Mouse (Mus musculus) liver, postnatal 0 days (tissue): Measurements from ENCODE around the gene Tcf7l2. TPM values are rescaled to one million over a fixed set of nuclear protein-coding genes. Genes with fewer than 3 reads are reported as not detected.

Experiments
- ATAC-seq: fragments of 200-750 bp; cut with Nextera tagmentation; 2 replicates; pipeline ENCODE4 v1.8.0; 2017; ENCODE audit warnings: mild to moderate bottlenecking, moderate library complexity
- DNase-seq: peaks from one replicate; pipeline ENCODE4 v3.0.0-alpha.2; 2016
- H3K27ac ChIP-seq: fragments of 300-500 bp; sonication (generic); 2 replicates; pipeline ENCODE4 v1.5.1; 2014; ENCODE audit warnings: antibody characterized with exemption, moderate library complexity, mild to moderate bottlenecking, low read depth
- H3K27me3 ChIP-seq: fragments of 300-500 bp; sonication (generic); 2 replicates; pipeline ENCODE4 v1.6.1; 2014; ENCODE audit warnings: low read length, control low read depth, mixed read lengths; ENCODE audit not compliant: insufficient read depth
- H3K36me3 ChIP-seq: fragments of 300-500 bp; sonication (generic); replicated peaks from 2 replicates; pipeline ENCODE4 v1.6.1; 2014; ENCODE audit warnings: mild to moderate bottlenecking, control low read depth, low read length, moderate library complexity, mixed read lengths; ENCODE audit not compliant: insufficient read depth
- H3K4me1 ChIP-seq: fragments of 300-500 bp; sonication (generic); 2 replicates; pipeline ENCODE4 v1.6.1; 2014; ENCODE audit warnings: antibody characterized with exemption, mild to moderate bottlenecking, control low read depth; ENCODE audit not compliant: insufficient read depth
- H3K4me2 ChIP-seq: fragments of 300-500 bp; sonication (generic); 2 replicates; pipeline ENCODE4 v1.6.1; 2014; ENCODE audit warnings: low read depth, mild to moderate bottlenecking, low read length, moderate library complexity, mixed read lengths
- H3K4me3 ChIP-seq: fragments of 300-500 bp; sonication (generic); 2 replicates; pipeline ENCODE4 v1.5.1; 2014; ENCODE audit warnings: low read depth, low read length
- H3K9ac ChIP-seq: fragments of 300-500 bp; sonication (generic); replicated peaks from 2 replicates; pipeline ENCODE4 v1.6.1; 2014; ENCODE audit warnings: mild to moderate bottlenecking, moderate library complexity
- H3K9me3 ChIP-seq: fragments of 300-500 bp; sonication (generic); 2 replicates; pipeline ENCODE4 v1.6.1; 2016; ENCODE audit warnings: mild to moderate bottlenecking, control low read depth, low read length, mixed read lengths
- CTCF ChIP-seq: sonication (generic); IDR thresholded peaks from 2 replicates; pipeline ENCODE4 v1.5.1; 2016; ENCODE audit warnings: antibody characterized with exemption, low read depth
- EP300 ChIP-seq: IDR thresholded peaks from 2 replicates; pipeline ENCODE4 v1.6.1; 2016; ENCODE audit warnings: antibody characterized with exemption, low read depth, mild to moderate bottlenecking
- WGBS: fragments of 180-500 bp; shearing (Covaris S2); extraction: QIAGEN DNeasy Blood & Tissue Kit; methylation state at CpG from one replicate; pipeline ENCODE4 v1.1.7; 2014; ENCODE audit not compliant: insufficient replicate concordance; 5-methylcytosine and 5-hydroxymethylcytosine counted together
- polyA plus RNA-seq: library from polyadenylated mRNA; unstranded; fragments of >200 nt; fragmentation: Nextera tagmentation; extraction: Ambion mirVana; gene quantifications from 2 replicates; pipeline ENCODE4 v1.2.1, GENCODE M21; 2015

Tcf7l2 gene
- polyA plus RNA-seq, 1 experiment from 2014 or later, result 21.6 TPM

- H3K27ac ChIP-seq, result no peak overlapping the region
- no peak overlapping the region for H3K4me2 ChIP-seq
- no peak overlapping the region for H3K9ac ChIP-seq
- TF ChIP-seq CTCF, result no peak
- no peak for TF ChIP-seq EP300
- ATAC-seq, result no peak
- H3K9me3 ChIP-seq, result no peaks in the 10 kb centered on the region
- WGBS, result 67% methylated on average over 20 of the region's 20 CpGs
- no peak overlapping the region for H3K4me3 ChIP-seq
- H3K36me3 ChIP-seq, result no peaks in the 10 kb centered on the region
- H3K4me1 ChIP-seq, result 0 out of 2 replicates have a peak, but pooled peaks cover 6% of the 10 kb centered on the region
- DNase-seq, result no peak
- H3K27me3 ChIP-seq, result no peaks in the 10 kb centered on the region
Measured at GRCm38 (mm10) chr19:55719524-55720408, 21.9 kb upstream of the Tcf7l2 start.

GRCm38 (mm10) chr19:55720409-55721092, 21.1 kb upstream of the Tcf7l2 start:
- H3K27ac ChIP-seq, result no peak overlapping the region
- H3K27me3 ChIP-seq, result no peaks in the 10 kb centered on the region
- 70% methylated on average over 16 of the region's 16 CpGs for WGBS
- no peaks in the 10 kb centered on the region for H3K36me3 ChIP-seq
- H3K9ac ChIP-seq, result no peak overlapping the region
- DNase-seq, result no peak
- no peak overlapping the region for H3K4me2 ChIP-seq
- TF ChIP-seq EP300 (no peak), CTCF (no peak)
- H3K4me3 ChIP-seq, result no peak overlapping the region
- ATAC-seq, result no peak
- 0 out of 2 replicates have a peak, but pooled peaks cover 6% of the 10 kb centered on the region for H3K4me1 ChIP-seq
- H3K9me3 ChIP-seq, result no peaks in the 10 kb centered on the region

- DNase-seq, result no peak
- no peaks in the 10 kb centered on the region for H3K9me3 ChIP-seq
- H3K27me3 ChIP-seq, result no peaks in the 10 kb centered on the region
- H3K9ac ChIP-seq, result no peak overlapping the region
- WGBS, result 53% methylated on average over 6 of the region's 6 CpGs
- no peaks in the 10 kb centered on the region for H3K36me3 ChIP-seq
- no peak overlapping the region for H3K4me3 ChIP-seq
- no peak overlapping the region for H3K27ac ChIP-seq
- no peak overlapping the region for H3K4me2 ChIP-seq
- TF ChIP-seq EP300, result no peak
- no peak for TF ChIP-seq CTCF
- H3K4me1 ChIP-seq, result 0 out of 2 replicates have a peak, but pooled peaks cover 6% of the 10 kb centered on the region
- no peak for ATAC-seq
Measured at GRCm38 (mm10) chr19:55722376-55722775, 19.2 kb upstream of the Tcf7l2 start.

GRCm38 (mm10) chr19:55729376-55729775, 12.2 kb upstream of the Tcf7l2 start:
- Histone ChIP-seq H3K36me3 (no peaks in the 10 kb centered on the region), H3K4me1 (no peaks in the 10 kb centered on the region), H3K9ac (no peak overlapping the region), H3K9me3 (no peaks in the 10 kb centered on the region), H3K27ac (no peak overlapping the region), H3K4me2 (no peak overlapping the region), H3K27me3 (no peaks in the 10 kb centered on the region), H3K4me3 (no peak overlapping the region)
- no peak for TF ChIP-seq CTCF
- no peak for TF ChIP-seq EP300
- DNase-seq (no peak), ATAC-seq (no peak)
- WGBS, result 72% methylated on average over 8 of the region's 8 CpGs

GRCm38 (mm10) chr19:55732499-55732898, 9.1 kb upstream of the Tcf7l2 start:
- DNase-seq (no peak), ATAC-seq (no peak)
- Histone ChIP-seq H3K27ac (no peak overlapping the region), H3K4me1 (no peaks in the 10 kb centered on the region; the same call in 1 of the 2 replicates), H3K9me3 (no peaks in the 10 kb centered on the region), H3K27me3 (no peaks in the 10 kb centered on the region), H3K4me2 (no peak overlapping the region), H3K9ac (no peak overlapping the region), H3K4me3 (no peak overlapping the region), H3K36me3 (no peaks in the 10 kb centered on the region)
- 47% methylated on average over 6 of the region's 6 CpGs for WGBS
- TF ChIP-seq CTCF, result no peak
- no peak for TF ChIP-seq EP300

- whole genome bisulfite sequencing, result 30% methylated on average over 3 of the region's 3 CpGs
- no peaks in the 10 kb centered on the region for H3K27me3 ChIP-seq
- no peak for ATAC-seq
- H3K36me3 ChIP-seq, result no peaks in the 10 kb centered on the region
- H3K4me3 ChIP-seq, result no peak overlapping the region
- no peak overlapping the region for H3K4me2 ChIP-seq
- H3K4me1 ChIP-seq, result no peaks in the 10 kb centered on the region; the same call in 1 of the 2 replicates
- H3K27ac ChIP-seq, result no peak overlapping the region
- H3K9ac ChIP-seq, result no peak overlapping the region
- DNase-seq, result no peak
- TF ChIP-seq CTCF (no peak), EP300 (no peak)
- no peaks in the 10 kb centered on the region for H3K9me3 ChIP-seq
Measured at GRCm38 (mm10) chr19:55732994-55733393, 8.6 kb upstream of the Tcf7l2 start.
